Mouse (Mus musculus): ENCODE measurements around the gene Gpam. TPM values are rescaled to one million over a fixed set of nuclear protein-coding genes. Genes with fewer than 3 reads are reported as not detected.

Gene Gpam
- polyA plus RNA-seq, 1 experiment: 5.3 TPM

DNA sequence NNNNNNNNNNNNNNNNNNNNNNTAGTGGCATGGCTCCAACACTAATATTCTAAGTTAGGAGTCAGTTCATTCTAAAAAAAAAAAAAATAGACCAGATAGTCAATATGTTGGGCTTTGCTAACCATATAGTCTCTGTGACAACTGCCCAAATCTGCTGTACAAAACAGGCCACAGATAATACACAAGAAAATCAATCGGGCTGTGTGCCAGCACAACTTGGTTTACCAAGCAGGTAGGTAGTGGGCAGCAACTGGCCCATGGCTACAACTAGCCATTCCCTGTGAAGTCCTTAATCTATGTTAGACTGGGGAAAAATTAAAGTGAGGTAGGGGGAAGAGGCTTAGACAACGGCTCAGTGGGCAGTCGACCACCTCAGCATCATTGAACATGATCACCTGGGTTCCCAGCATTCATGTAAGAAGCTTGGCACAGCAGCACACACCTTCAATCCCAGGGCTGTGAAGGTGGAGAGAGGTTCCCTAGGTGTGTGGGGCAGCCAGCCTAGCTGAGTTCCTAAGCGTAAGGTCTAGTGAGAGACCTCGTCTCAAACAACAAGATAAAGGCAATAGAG is 12.1 kb downstream of the Gpam start:
- H3K4me3 ChIP-seq (ENCODE audit: insufficient read depth, low read length): no peak overlapping the region
- H3K27ac ChIP-seq (ENCODE audit: insufficient read depth, low read depth, low read length): no peak overlapping the region
- TF ChIP-seq CTCF (IDR thresholded peaks at IDR 0.05; ENCODE audit: low read depth, low read length): no peak
- TF ChIP-seq POLR2A (IDR thresholded peaks at IDR 0.05; ENCODE audit: borderline replicate concordance, low read depth, low read length): no peak
- H3K4me1 ChIP-seq (ENCODE audit: control insufficient read depth, insufficient read depth, low read length): no peaks in the 10 kb centered on the region

DNA sequence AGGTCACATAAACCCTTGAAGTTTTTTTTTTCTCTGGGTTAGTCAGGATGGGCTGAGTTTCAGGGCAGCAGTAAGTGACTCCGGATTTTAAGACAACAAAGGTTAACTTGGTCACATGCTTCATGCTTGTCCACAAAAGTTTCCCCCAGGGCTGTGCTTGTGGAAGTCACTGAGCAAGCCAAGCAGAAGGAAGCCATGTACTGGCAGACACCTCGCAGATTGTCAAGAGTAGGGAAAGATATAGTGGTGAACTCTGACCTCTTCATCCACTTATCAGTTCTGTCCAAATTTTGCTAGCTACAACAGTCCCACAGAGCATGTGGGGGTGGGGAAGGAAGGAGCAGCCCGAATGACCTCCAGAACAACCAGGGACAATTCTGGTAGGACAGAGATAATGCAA is 19.1 kb downstream of the Gpam start:
- Histone ChIP-seq H3K4me3 (ENCODE audit: insufficient read depth, low read length) (no peak overlapping the region), H3K27ac (ENCODE audit: insufficient read depth, low read depth, low read length) (no peak overlapping the region), H3K4me1 (ENCODE audit: control insufficient read depth, insufficient read depth, low read length) (no peaks in the 10 kb centered on the region; the same call in 1 of the 2 replicates)
- TF ChIP-seq POLR2A (IDR thresholded peaks at IDR 0.05; ENCODE audit: borderline replicate concordance, low read depth, low read length): no peak
- TF ChIP-seq CTCF (IDR thresholded peaks at IDR 0.05; ENCODE audit: low read depth, low read length): no peak

DNA sequence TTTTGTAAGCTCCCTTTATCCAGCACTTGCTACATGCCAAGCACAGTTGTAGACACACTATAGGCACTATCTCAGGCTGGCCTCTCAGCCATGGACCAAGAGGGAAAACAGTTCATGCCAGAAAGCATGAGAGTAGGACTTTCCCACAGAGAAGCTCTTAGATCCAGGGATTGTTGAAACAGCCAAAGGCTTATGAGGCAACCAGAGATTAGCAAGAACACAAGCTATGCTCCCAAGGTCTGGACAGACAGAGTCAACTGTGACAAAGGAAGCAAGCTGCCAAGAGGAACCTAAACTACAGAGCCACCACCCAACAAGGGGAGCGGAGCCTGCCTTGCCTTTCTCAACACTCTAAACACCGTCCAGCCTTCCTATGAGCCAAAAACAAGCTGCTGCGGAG is 21.1 kb downstream of the Gpam start:
- TF ChIP-seq POLR2A (IDR thresholded peaks at IDR 0.05; ENCODE audit: borderline replicate concordance, low read depth, low read length): no peak
- no peak for TF ChIP-seq CTCF (IDR thresholded peaks at IDR 0.05; ENCODE audit: low read depth, low read length)
- H3K4me3 ChIP-seq (ENCODE audit: insufficient read depth, low read length): no peak overlapping the region
- H3K4me1 ChIP-seq (ENCODE audit: control insufficient read depth, insufficient read depth, low read length): no peaks in the 10 kb centered on the region; the same call in 1 of the 2 replicates
- H3K27ac ChIP-seq (ENCODE audit: insufficient read depth, low read depth, low read length): no peak overlapping the region

DNA sequence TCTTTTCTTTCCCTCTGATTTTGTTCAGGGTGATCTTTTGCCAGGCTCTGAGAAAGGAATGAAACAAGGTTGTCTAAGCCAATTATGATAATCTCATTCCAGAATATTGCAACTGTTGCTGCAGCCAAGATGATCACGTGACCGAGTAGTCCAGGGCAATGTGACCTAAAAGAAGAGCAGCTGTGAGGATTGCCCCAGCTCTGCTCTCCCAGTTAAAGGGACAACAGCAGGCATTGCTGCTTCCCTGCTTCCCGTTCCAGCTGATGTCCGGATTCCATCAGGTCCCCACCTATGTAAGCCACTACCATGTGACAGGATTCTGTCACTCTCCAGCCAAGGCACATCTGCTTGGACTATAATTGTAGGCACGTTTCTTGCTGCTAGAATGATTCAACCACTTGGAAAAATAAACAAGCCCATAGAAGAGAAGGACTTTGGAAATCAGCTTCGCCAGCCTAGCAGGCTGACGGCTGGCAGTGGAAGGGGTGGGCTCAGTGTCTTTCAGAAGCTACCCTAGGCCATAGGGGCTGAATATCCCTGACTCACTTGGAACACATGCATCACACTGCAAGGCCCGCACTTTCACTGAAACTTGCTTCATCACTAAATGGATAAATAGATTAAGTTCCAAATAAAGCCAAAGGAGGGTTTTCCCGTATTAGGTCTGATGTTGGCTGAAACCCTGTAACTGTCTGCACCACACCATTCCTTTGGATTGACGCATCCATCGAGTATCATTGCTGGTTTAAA is 23.8 kb downstream of the Gpam start:
- TF ChIP-seq POLR2A (IDR thresholded peaks at IDR 0.05; ENCODE audit: borderline replicate concordance, low read depth, low read length): no peak
- TF ChIP-seq CTCF (IDR thresholded peaks at IDR 0.05; ENCODE audit: low read depth, low read length): no peak
- Histone ChIP-seq H3K4me3 (ENCODE audit: insufficient read depth, low read length) (no peak overlapping the region), H3K4me1 (ENCODE audit: control insufficient read depth, insufficient read depth, low read length) (no peaks in the 10 kb centered on the region; the same call in 1 of the 2 replicates), H3K27ac (ENCODE audit: insufficient read depth, low read depth, low read length) (no peak overlapping the region)

DNA sequence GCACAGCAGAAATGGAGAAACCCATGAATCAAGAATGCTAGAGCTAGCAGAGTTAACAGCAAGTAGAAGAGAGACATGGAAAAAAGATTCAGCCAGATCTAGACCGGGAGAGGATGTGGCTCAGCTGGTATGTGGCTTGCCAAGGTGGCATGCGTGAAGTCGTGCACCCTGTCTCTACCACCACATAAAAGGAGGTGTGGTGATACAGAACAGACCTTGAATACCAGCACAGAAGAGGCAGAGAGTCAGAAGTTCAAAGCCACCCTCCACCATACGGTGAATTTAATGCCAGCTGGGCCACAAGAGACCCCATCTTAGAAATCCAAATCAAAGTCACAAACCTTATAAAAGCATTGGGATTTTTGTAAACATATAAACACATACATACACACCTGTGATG is 25.4 kb downstream of the Gpam start:
- TF ChIP-seq POLR2A (IDR thresholded peaks at IDR 0.05; ENCODE audit: borderline replicate concordance, low read depth, low read length): no peak
- no peak for TF ChIP-seq CTCF (IDR thresholded peaks at IDR 0.05; ENCODE audit: low read depth, low read length)
- Histone ChIP-seq H3K4me1 (ENCODE audit: control insufficient read depth, insufficient read depth, low read length) (no peaks in the 10 kb centered on the region; the same call in 1 of the 2 replicates), H3K27ac (ENCODE audit: insufficient read depth, low read depth, low read length) (no peak overlapping the region), H3K4me3 (ENCODE audit: insufficient read depth, low read length) (no peak overlapping the region)

DNA sequence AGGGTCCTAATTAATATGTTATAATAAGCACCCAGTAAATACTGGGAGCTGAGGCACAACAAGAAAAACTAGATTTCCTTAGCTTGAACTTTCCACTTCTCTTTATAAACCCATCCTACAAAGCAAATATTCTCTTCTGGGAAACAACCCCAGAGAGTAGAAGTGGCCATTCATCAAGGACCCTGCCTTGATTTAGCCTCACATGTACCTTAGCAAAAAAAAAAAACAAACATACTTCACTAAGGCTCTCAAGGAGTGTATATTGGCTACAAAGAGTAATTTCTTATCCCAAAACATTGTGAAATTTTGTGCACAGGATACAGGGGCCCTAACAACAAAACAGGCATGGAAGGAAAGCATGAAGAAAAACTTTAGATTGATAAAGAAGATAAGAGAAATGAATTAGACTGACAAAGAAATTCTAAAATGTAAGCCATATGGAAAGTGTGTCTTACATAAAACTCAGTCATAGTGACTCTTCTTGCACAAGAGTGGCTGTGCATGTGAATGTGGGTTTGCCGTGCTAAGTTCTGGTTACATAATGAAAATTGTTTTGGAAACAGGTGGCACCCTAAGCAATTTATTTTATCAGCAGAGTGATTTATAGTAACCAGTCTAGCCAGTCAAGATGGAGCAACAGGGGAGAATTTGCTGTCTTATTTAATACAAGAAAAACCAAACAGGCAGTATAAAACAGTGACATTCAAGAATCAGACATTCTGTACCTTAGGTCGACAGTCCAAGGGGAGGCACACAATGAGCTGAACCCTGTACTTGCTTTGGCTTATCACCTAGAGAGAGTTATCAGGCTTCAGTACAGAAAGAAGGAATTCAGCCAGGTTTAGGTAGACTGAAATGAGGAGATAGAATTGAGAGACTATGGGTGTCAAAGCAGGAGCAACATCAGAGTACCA is 26.6 kb downstream of the Gpam start:
- no peaks in the 10 kb centered on the region; the same call in 1 of the 2 replicates for H3K4me1 ChIP-seq (ENCODE audit: control insufficient read depth, insufficient read depth, low read length)
- no peak overlapping the region for H3K27ac ChIP-seq (ENCODE audit: insufficient read depth, low read depth, low read length)
- TF ChIP-seq CTCF (IDR thresholded peaks at IDR 0.05; ENCODE audit: low read depth, low read length) (no peak), POLR2A (IDR thresholded peaks at IDR 0.05; ENCODE audit: borderline replicate concordance, low read depth, low read length) (no peak)
- peak overlapping the region; percentile 80 for H3K4me3 ChIP-seq (ENCODE audit: insufficient read depth, low read length)

DNA sequence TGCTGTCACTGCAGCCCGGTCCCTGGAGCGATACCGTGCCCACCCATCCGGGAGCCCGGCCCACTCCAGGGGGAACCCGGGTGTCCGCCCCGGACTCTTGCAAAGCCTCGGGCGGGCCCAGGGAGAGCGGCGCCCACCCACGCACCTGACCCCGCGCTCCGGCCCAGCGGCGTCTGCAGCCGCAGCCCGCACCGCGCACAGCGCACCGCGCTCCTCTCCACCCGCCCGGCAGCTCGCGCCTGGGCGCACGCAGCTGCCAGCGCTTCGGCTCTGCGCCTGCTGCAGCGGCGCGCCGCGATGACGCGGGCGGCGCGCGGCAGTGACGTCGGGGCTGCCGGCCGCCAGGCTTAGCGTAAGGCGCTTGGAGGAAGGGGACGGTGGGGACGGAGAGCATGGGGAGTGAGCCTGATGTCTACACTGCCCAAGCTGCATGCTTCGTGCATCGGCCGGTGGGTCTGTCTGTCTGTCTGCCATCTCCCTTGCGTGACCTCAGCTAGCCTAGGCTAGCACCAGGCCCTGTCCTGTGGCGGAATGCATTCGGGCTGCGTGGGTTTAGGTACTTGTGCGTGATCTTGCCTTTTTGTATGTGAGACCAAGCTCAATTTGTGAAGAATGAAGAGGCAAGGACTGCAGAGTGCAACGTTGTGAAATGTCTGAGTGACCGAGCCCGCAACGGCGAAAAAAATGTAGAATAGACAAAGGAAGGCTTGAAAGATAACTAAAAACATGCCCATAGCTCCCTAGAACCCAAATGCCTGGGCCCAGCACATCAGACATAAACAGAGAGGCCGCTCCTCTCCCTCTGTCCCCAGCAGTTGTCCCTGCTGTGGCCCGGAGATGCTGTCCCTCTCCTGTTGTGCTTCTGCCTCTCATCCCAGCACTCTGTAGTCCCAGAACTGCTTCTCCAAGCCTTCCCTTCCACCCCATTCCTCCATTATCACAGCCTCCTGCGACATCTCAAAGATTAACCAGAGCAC is 27.6 kb downstream of the Gpam start:
- H3K27ac ChIP-seq (ENCODE audit: insufficient read depth, low read depth, low read length): no peak overlapping the region
- no peaks in the 10 kb centered on the region; the same call in 1 of the 2 replicates for H3K4me1 ChIP-seq (ENCODE audit: control insufficient read depth, insufficient read depth, low read length)
- TF ChIP-seq CTCF (IDR thresholded peaks at IDR 0.05; ENCODE audit: low read depth, low read length) (no peak), POLR2A (IDR thresholded peaks at IDR 0.05; ENCODE audit: borderline replicate concordance, low read depth, low read length) (no peak)
- H3K4me3 ChIP-seq (ENCODE audit: insufficient read depth, low read length): peak overlapping the region; percentile 80

DNA sequence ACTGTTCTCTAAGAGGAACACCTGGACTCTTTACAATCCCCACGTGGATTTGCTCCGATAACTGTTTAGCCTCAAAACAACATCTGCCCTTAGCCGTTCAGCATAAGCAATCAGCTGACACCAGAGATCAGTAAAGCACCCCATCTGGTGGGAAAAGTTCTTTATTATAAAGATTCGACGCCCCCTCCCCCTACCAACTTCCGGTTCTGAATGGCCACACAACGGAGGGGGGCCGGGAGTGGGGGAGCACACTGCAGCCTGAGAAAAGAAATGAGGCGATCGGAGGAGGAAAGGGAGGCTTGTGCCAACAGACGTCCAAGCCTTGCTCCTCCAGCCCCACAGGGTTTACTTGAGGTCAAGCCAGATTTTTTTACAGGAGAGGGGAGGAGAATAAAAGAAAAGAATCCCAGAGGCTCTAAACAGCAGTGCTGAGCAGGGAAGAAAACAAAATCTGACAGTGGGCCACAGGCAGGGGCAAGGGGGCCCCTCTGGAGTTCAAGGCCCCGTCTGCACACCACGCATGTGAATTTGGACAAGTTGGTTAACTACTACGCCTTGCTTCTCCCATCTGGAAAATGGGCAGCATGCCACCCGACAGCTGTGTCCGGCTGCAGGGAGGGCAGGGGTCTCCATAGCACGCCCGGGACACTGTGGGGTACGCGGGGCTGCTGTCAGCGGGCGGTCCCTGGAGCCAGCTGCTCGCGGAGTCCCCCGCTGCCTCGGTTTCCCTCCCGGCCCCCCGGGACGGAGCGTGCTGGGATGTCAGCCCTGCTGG is 28.4 kb downstream of the Gpam start:
- Histone ChIP-seq H3K27ac (ENCODE audit: insufficient read depth, low read depth, low read length) (no peak overlapping the region), H3K4me1 (ENCODE audit: control insufficient read depth, insufficient read depth, low read length) (no peaks in the 10 kb centered on the region; the same call in 1 of the 2 replicates), H3K4me3 (ENCODE audit: insufficient read depth, low read length) (peak overlapping the region; percentile 80)
- TF ChIP-seq CTCF (IDR thresholded peaks at IDR 0.05; ENCODE audit: low read depth, low read length) (no peak), POLR2A (IDR thresholded peaks at IDR 0.05; ENCODE audit: borderline replicate concordance, low read depth, low read length) (no peak)

Measured in bone marrow macrophage, adult 2 months (primary cell).